Mouse (Mus musculus) myocyte (in vitro differentiated cells): ENCODE results near the gene Twf2. TPM values are rescaled to one million over a fixed set of nuclear protein-coding genes. Genes with fewer than 3 reads are reported as not detected.

Source experiments
- H3K27me3 ChIP-seq: one replicate; pipeline ENCODE4 v1.6.1; 2011; ENCODE audit not compliant: control insufficient read depth, insufficient read depth, insufficient read length
- H3K36me3 ChIP-seq: one replicate; pipeline ENCODE4 v1.6.1; 2011; ENCODE audit not compliant: control insufficient read depth, insufficient read depth
- H3K4me2 ChIP-seq: one replicate; pipeline ENCODE4 v1.6.1; 2011; ENCODE audit warnings: low read depth, control low read depth
- H3K4me3 ChIP-seq: one replicate; pipeline ENCODE4 v1.5.1; 2011; ENCODE audit warnings: mild to moderate bottlenecking, control low read depth, moderate library complexity
- H3K79me2 ChIP-seq: one replicate; pipeline ENCODE4 v1.6.1; 2011; ENCODE audit not compliant: control insufficient read depth, insufficient read depth
- H3ac ChIP-seq: one replicate; pipeline ENCODE4 v1.6.1; 2011; ENCODE audit not compliant: control insufficient read depth, insufficient read length
- CEBPB ChIP-seq: IDR thresholded peaks from 2 replicates; pipeline ENCODE4 v1.6.1; 2011; ENCODE audit warnings: mild to moderate bottlenecking, moderate library complexity; ENCODE audit not compliant: poor library complexity, insufficient read depth, severe bottlenecking
- E2F4 ChIP-seq: IDR thresholded peaks from one replicate; pipeline ENCODE4 v1.6.1; 2011; ENCODE audit warnings: mild to moderate bottlenecking, control low read depth, moderate library complexity; ENCODE audit not compliant: insufficient read depth
- MAX ChIP-seq: IDR thresholded peaks from one replicate; pipeline ENCODE4 v1.6.1; 2011; ENCODE audit warnings: low read depth, mild to moderate bottlenecking, control low read depth
- MYOD1 ChIP-seq, 3 experiments: IDR thresholded peaks; one replicate each; pipeline ENCODE4 v1.6.1; 2011; ENCODE audit warnings: control low read depth in 2 of 3, low read depth in 2 of 3, mild to moderate bottlenecking in 2 of 3, moderate library complexity in 1 of 3; ENCODE audit not compliant: insufficient read length in 2 of 3, control insufficient read depth in 1 of 3
- MYOG ChIP-seq, 3 experiments: IDR thresholded peaks; one replicate each; pipeline ENCODE4 v1.6.1; 2011; ENCODE audit warnings: control low read depth in 2 of 3, low read depth in 2 of 3, mild to moderate bottlenecking in 2 of 3; ENCODE audit not compliant: insufficient read length in 2 of 3, control insufficient read depth in 1 of 3, insufficient read depth in 1 of 3
- POLR2A ChIP-seq: IDR thresholded peaks from one replicate; pipeline ENCODE4 v1.6.1; 2011; ENCODE audit warnings: low read depth, mild to moderate bottlenecking, control low read depth, moderate library complexity; ENCODE audit not compliant: insufficient read length
- POLR2AphosphoS2 ChIP-seq: IDR thresholded peaks from one replicate; pipeline ENCODE4 v1.6.1; 2011; ENCODE audit warnings: low read depth, control low read depth; ENCODE audit not compliant: insufficient read length
- REST ChIP-seq: IDR thresholded peaks from one replicate; pipeline ENCODE4 v1.6.1; 2011; ENCODE audit warnings: mild to moderate bottlenecking, control low read depth, moderate library complexity; ENCODE audit not compliant: insufficient read depth, insufficient read length
- SRF ChIP-seq: IDR thresholded peaks from one replicate; pipeline ENCODE4 v1.6.1; 2011; ENCODE audit warnings: low read depth; ENCODE audit not compliant: control insufficient read depth, insufficient read length
- TCF12 ChIP-seq: IDR thresholded peaks from one replicate; pipeline ENCODE4 v1.6.1; 2011; ENCODE audit warnings: mild to moderate bottlenecking, control low read depth; ENCODE audit not compliant: poor library complexity, insufficient read depth, severe bottlenecking
- TCF3 ChIP-seq: IDR thresholded peaks from one replicate; pipeline ENCODE4 v1.6.1; 2011; ENCODE audit warnings: low read depth, control low read depth; ENCODE audit not compliant: insufficient read length
- USF1 ChIP-seq: IDR thresholded peaks from one replicate; pipeline ENCODE4 v1.6.1; 2011; ENCODE audit warnings: low read depth, mild to moderate bottlenecking, control low read depth, moderate library complexity
- polyA plus RNA-seq: library from polyadenylated mRNA; unstranded; fragments of >200 nt; fragmentation: generic; extraction: Trizol; gene quantifications from one replicate; pipeline ENCODE4 v1.2.1, GENCODE M21; 2012; ENCODE audit warnings: missing spikeins

The Twf2 gene
- polyA plus RNA-seq, 1 experiment, result 103 TPM

- Histone ChIP-seq H3K4me2 (no peak overlapping the region), H3K4me3 (no peak overlapping the region), H3K27me3 (no peaks in the 10 kb centered on the region), H3K36me3 (peaks cover 10% of the 10 kb centered on the region), H3ac (no peak overlapping the region), H3K79me2 (peaks cover 9% of the 10 kb centered on the region)
- no peak for TF ChIP-seq SRF
- TF ChIP-seq TCF3, result no peak
- TF ChIP-seq USF1, result no peak
- no peak for TF ChIP-seq MAX
- no peak for TF ChIP-seq TCF12
- TF ChIP-seq REST, result no peak
- no peak for TF ChIP-seq E2F4
- TF ChIP-seq POLR2AphosphoS2, result no peak
- TF ChIP-seq CEBPB, result no peak
- TF ChIP-seq MYOD1 (IDR thresholded peaks at IDR 0.05; ENCODE audit: control insufficient read depth in 1 of 3, insufficient read length in 2 of 3, low read depth in 2 of 3), result no peak
- no peak for TF ChIP-seq MYOG (IDR thresholded peaks at IDR 0.05; ENCODE audit: control insufficient read depth in 1 of 3, insufficient read depth in 1 of 3, insufficient read length in 2 of 3, low read depth in 2 of 3)
- TF ChIP-seq POLR2A, result no peak
These were observed 40.0 kb downstream of the Twf2 start for GRCm38 (mm10) chr9:106242813-106243488.

- no peak overlapping the region for H3K4me2 ChIP-seq
These were observed 46.6 kb downstream of the Twf2 start for GRCm38 (mm10) chr9:106249550-106249949.

GRCm38 (mm10) chr9:106250245-106250644 is 47.3 kb downstream of the Twf2 start:
- no peak overlapping the region for H3K4me3 ChIP-seq
- H3K36me3 ChIP-seq, result no peaks in the 10 kb centered on the region
- no peaks in the 10 kb centered on the region for H3K27me3 ChIP-seq
- no peak overlapping the region for H3K4me2 ChIP-seq
- peaks cover 9% of the 10 kb centered on the region for H3K79me2 ChIP-seq
- no peak overlapping the region for H3ac ChIP-seq
- no peak for TF ChIP-seq REST
- no peak for TF ChIP-seq SRF
- no peak for TF ChIP-seq E2F4
- no peak for TF ChIP-seq POLR2AphosphoS2
- no peak for TF ChIP-seq CEBPB
- no peak for TF ChIP-seq POLR2A
- no peak for TF ChIP-seq MYOD1 (IDR thresholded peaks at IDR 0.05; ENCODE audit: control insufficient read depth in 1 of 3, insufficient read length in 2 of 3, low read depth in 2 of 3)
- no peak for TF ChIP-seq TCF3
- TF ChIP-seq MYOG (IDR thresholded peaks at IDR 0.05; ENCODE audit: control insufficient read depth in 1 of 3, insufficient read depth in 1 of 3, insufficient read length in 2 of 3, low read depth in 2 of 3), result no peak
- no peak for TF ChIP-seq MAX
- TF ChIP-seq USF1, result no peak
- TF ChIP-seq TCF12, result no peak

More at GRCm38 (mm10) chr9:106249550-106249949, 46.6 kb downstream of the Twf2 start:
- Histone ChIP-seq H3K79me2 (peaks cover 9% of the 10 kb centered on the region), H3ac (no peak overlapping the region), H3K4me3 (no peak overlapping the region), H3K27me3 (no peaks in the 10 kb centered on the region), H3K36me3 (no peaks in the 10 kb centered on the region)
- TF ChIP-seq TCF3 (no peak), TCF12 (no peak), POLR2AphosphoS2 (no peak), MYOD1 (IDR thresholded peaks at IDR 0.05; ENCODE audit: control insufficient read depth in 1 of 3, insufficient read length in 2 of 3, low read depth in 2 of 3) (no peak), REST (no peak), MAX (no peak), E2F4 (no peak)

GRCm38 (mm10) chr9:106251066-106251465 is 48.2 kb downstream of the Twf2 start:
- H3K4me2 ChIP-seq, result no peak overlapping the region
- no peak overlapping the region for H3ac ChIP-seq
- TF ChIP-seq REST (no peak), SRF (no peak), E2F4 (no peak), POLR2AphosphoS2 (no peak), CEBPB (no peak), POLR2A (no peak), MYOD1 (IDR thresholded peaks at IDR 0.05; ENCODE audit: control insufficient read depth in 1 of 3, insufficient read length in 2 of 3, low read depth in 2 of 3) (no peak), MYOG (IDR thresholded peaks at IDR 0.05; ENCODE audit: control insufficient read depth in 1 of 3, insufficient read depth in 1 of 3, insufficient read length in 2 of 3, low read depth in 2 of 3) (no peak), TCF12 (no peak), TCF3 (no peak), USF1 (no peak), MAX (no peak)
- no peak overlapping the region for H3K4me3 ChIP-seq
- H3K27me3 ChIP-seq, result no peaks in the 10 kb centered on the region
- H3K36me3 ChIP-seq, result no peaks in the 10 kb centered on the region
- H3K79me2 ChIP-seq, result peaks cover 9% of the 10 kb centered on the region
